Mouse (Mus musculus) hindbrain, embryonic 14.5 days (tissue): ENCODE results near the gene Fli1. TPM values are rescaled to one million over a fixed set of nuclear protein-coding genes. Genes with fewer than 3 reads are reported as not detected.

ENCODE experiments used
- ATAC-seq: fragments of 200-750 bp; cut with Nextera tagmentation; 2 replicates; pipeline ENCODE4 v1.8.0; 2017; ENCODE audit warnings: moderate number of reproducible peaks, mild to moderate bottlenecking, moderate TSS enrichment, moderate library complexity; ENCODE audit not compliant: low FRiP score
- DNase-seq: peaks from one replicate; pipeline ENCODE4 v3.0.0-alpha.2; 2015; ENCODE audit warnings: low spot score
- H3K27ac ChIP-seq: fragments of 300-500 bp; sonication (generic); 2 replicates; pipeline ENCODE4 v1.5.1; 2014; ENCODE audit warnings: mild to moderate bottlenecking, moderate library complexity
- H3K27me3 ChIP-seq: fragments of 300-500 bp; sonication (generic); 2 replicates; pipeline ENCODE4 v1.6.1; 2014; ENCODE audit warnings: mild to moderate bottlenecking, low read length, mixed read lengths; ENCODE audit not compliant: control insufficient read depth, insufficient read depth
- H3K36me3 ChIP-seq: fragments of 300-500 bp; sonication (generic); replicated peaks from 2 replicates; pipeline ENCODE4 v1.6.1; 2014; ENCODE audit not compliant: control insufficient read depth, insufficient read depth
- H3K4me1 ChIP-seq: fragments of 300-500 bp; sonication (generic); replicated peaks from 2 replicates; pipeline ENCODE4 v1.6.1; 2014; ENCODE audit warnings: antibody characterized with exemption, low read length, mixed read lengths; ENCODE audit not compliant: control insufficient read depth, insufficient read depth
- H3K4me2 ChIP-seq: fragments of 300-500 bp; sonication (generic); replicated peaks from 2 replicates; pipeline ENCODE4 v1.6.1; 2014; ENCODE audit warnings: mild to moderate bottlenecking, moderate library complexity
- H3K4me3 ChIP-seq: fragments of 300-500 bp; sonication (generic); replicated peaks from 2 replicates; pipeline ENCODE4 v1.5.1; 2014; ENCODE audit warnings: mild to moderate bottlenecking, low read length
- H3K9ac ChIP-seq: fragments of 300-500 bp; sonication (generic); 2 replicates; pipeline ENCODE4 v1.6.1; 2014
- H3K9me3 ChIP-seq: fragments of 300-500 bp; sonication (generic); 2 replicates; pipeline ENCODE4 v1.6.1; 2016; ENCODE audit warnings: low read length; ENCODE audit not compliant: control insufficient read depth
- WGBS: fragments of 180-500 bp; shearing (Covaris S2); extraction: QIAGEN DNeasy Blood & Tissue Kit; methylation state at CpG from one replicate; pipeline ENCODE4 v1.1.7; 2014; 5-methylcytosine and 5-hydroxymethylcytosine counted together
- polyA plus RNA-seq: library from polyadenylated mRNA; unstranded; fragments of >200 nt; fragmentation: Nextera tagmentation; extraction: Ambion mirVana; gene quantifications from 2 replicates; pipeline ENCODE4 v1.2.1, GENCODE M21; 2014

Fli1 gene
- polyA plus RNA-seq, 1 experiment from 2014 or later, result 9.1 TPM

- no peak overlapping the region for H3K9ac ChIP-seq
- WGBS, result 0% methylated on average over 18 of the region's 18 CpGs
- no peak for ATAC-seq
- peak overlapping the region; percentile 48 for H3K4me3 ChIP-seq
- H3K36me3 ChIP-seq, result no peaks in the 10 kb centered on the region
- peak overlapping the region; percentile 94 for H3K4me2 ChIP-seq
- no peak overlapping the region for H3K27ac ChIP-seq
- no peak for DNase-seq
- peaks cover 88% of the 10 kb centered on the region for H3K27me3 ChIP-seq
- peaks cover 46% of the 10 kb centered on the region for H3K4me1 ChIP-seq
- H3K9me3 ChIP-seq, result no peaks in the 10 kb centered on the region
Measured at GRCm38 (mm10) chr9:32543040-32543581, 450 bp upstream of the Fli1 start.

- under 1% methylated on average over 30 of the region's 30 CpGs for WGBS
- no peak for ATAC-seq
- no peak for DNase-seq
- Histone ChIP-seq H3K9ac (peak overlapping the region; percentile 62), H3K4me3 (peak overlapping the region; percentile 48), H3K4me2 (peak overlapping the region; percentile 94), H3K9me3 (no peaks in the 10 kb centered on the region), H3K36me3 (no peaks in the 10 kb centered on the region), H3K27me3 (peaks cover 75% of the 10 kb centered on the region), H3K27ac (peak overlapping the region; percentile 67), H3K4me1 (peaks cover 43% of the 10 kb centered on the region)
Measured at GRCm38 (mm10) chr9:32541223-32541901, 1.3 kb downstream of the Fli1 start.

GRCm38 (mm10) chr9:32540406-32541222 lies 2.0 kb downstream of the Fli1 start:
- Histone ChIP-seq H3K4me2 (peak overlapping the region; percentile 94), H3K27me3 (peaks cover 67% of the 10 kb centered on the region), H3K9ac (peak overlapping the region; percentile 62), H3K4me1 (peaks cover 42% of the 10 kb centered on the region), H3K36me3 (no peaks in the 10 kb centered on the region), H3K4me3 (peak overlapping the region; percentile 48), H3K9me3 (no peaks in the 10 kb centered on the region), H3K27ac (peak overlapping the region; percentile 67)
- under 1% methylated on average over 65 of the region's 70 CpGs for WGBS
- ATAC-seq (peak; percentile 60), DNase-seq (peak; percentile 28)

GRCm38 (mm10) chr9:32540061-32540405 lies 2.6 kb downstream of the Fli1 start:
- peaks cover 62% of the 10 kb centered on the region for H3K27me3 ChIP-seq
- H3K4me3 ChIP-seq, result peak overlapping the region; percentile 48
- ATAC-seq (no peak; the same call in 1 of the 2 replicates), DNase-seq (peak; percentile 26)
- H3K4me2 ChIP-seq, result peak overlapping the region; percentile 94
- H3K9ac ChIP-seq, result peak overlapping the region; percentile 62
- no peak overlapping the region for H3K27ac ChIP-seq
- H3K9me3 ChIP-seq, result no peaks in the 10 kb centered on the region
- peaks cover 36% of the 10 kb centered on the region for H3K4me1 ChIP-seq
- WGBS, result 3% methylated on average over 13 of the region's 13 CpGs
- no peaks in the 10 kb centered on the region for H3K36me3 ChIP-seq

- ATAC-seq (no peak), DNase-seq (no peak)
- no peaks in the 10 kb centered on the region for H3K36me3 ChIP-seq
- H3K9me3 ChIP-seq, result no peaks in the 10 kb centered on the region
- peaks cover 55% of the 10 kb centered on the region for H3K27me3 ChIP-seq
- no peak overlapping the region for H3K27ac ChIP-seq
- H3K4me2 ChIP-seq, result peak overlapping the region; percentile 94
- peaks cover 31% of the 10 kb centered on the region for H3K4me1 ChIP-seq
- 0 out of 2 replicates have a peak overlapping the region, but pooled peaks have one; percentile 1 for H3K4me3 ChIP-seq
- WGBS, result 42% methylated on average over 3 of the region's 3 CpGs
- no peak overlapping the region for H3K9ac ChIP-seq
Measured at GRCm38 (mm10) chr9:32539321-32539761, 3.3 kb downstream of the Fli1 start.

GRCm38 (mm10) chr9:32538124-32538523 lies 4.5 kb downstream of the Fli1 start:
- no peaks in the 10 kb centered on the region for H3K9me3 ChIP-seq
- H3K9ac ChIP-seq, result no peak overlapping the region
- H3K36me3 ChIP-seq, result no peaks in the 10 kb centered on the region
- H3K4me3 ChIP-seq, result no peak overlapping the region
- WGBS, result 84% methylated on average over 5 of the region's 5 CpGs
- peak overlapping the region; percentile 94; the same call in 1 of the 2 replicates for H3K4me2 ChIP-seq
- no peak overlapping the region for H3K27ac ChIP-seq
- DNase-seq (no peak), ATAC-seq (no peak)
- peaks cover 29% of the 10 kb centered on the region for H3K4me1 ChIP-seq
- H3K27me3 ChIP-seq, result peaks cover 43% of the 10 kb centered on the region

GRCm38 (mm10) chr9:32537706-32538105 lies 5.0 kb downstream of the Fli1 start:
- no peaks in the 10 kb centered on the region for H3K9me3 ChIP-seq
- no peak overlapping the region for H3K4me3 ChIP-seq
- H3K4me2 ChIP-seq, result no peak overlapping the region
- H3K27me3 ChIP-seq, result peaks cover 39% of the 10 kb centered on the region
- no peak overlapping the region for H3K9ac ChIP-seq
- no peak overlapping the region for H3K27ac ChIP-seq
- H3K4me1 ChIP-seq, result peaks cover 25% of the 10 kb centered on the region
- 79% methylated on average over 6 of the region's 6 CpGs for WGBS
- ATAC-seq, result no peak
- no peaks in the 10 kb centered on the region for H3K36me3 ChIP-seq
- DNase-seq, result no peak

GRCm38 (mm10) chr9:32535201-32535955 lies 7.3 kb downstream of the Fli1 start:
- Histone ChIP-seq H3K4me2 (no peak overlapping the region), H3K4me1 (peaks cover 5% of the 10 kb centered on the region; the same call in 1 of the 2 replicates), H3K9me3 (no peaks in the 10 kb centered on the region), H3K9ac (no peak overlapping the region), H3K27ac (no peak overlapping the region), H3K36me3 (no peaks in the 10 kb centered on the region), H3K27me3 (peaks cover 19% of the 10 kb centered on the region), H3K4me3 (no peak overlapping the region)
- 65% methylated on average over 2 of the region's 2 CpGs for WGBS
- DNase-seq, result no peak
- ATAC-seq, result no peak
